Mouse (Mus musculus) megakaryocyte-erythroid progenitor cell, adult 5-6 weeks (primary cell): ENCODE results near the gene 2700081O15Rik. TPM values are rescaled to one million over a fixed set of nuclear protein-coding genes. Genes with fewer than 3 reads are reported as not detected.
"Not testable (repeated sequence)": the region's sequence is repeated elsewhere in the genome, so short reads cannot be mapped to it uniquely, and the experiment has no call there.

Experiments
- ATAC-seq: replicated peaks from 2 replicates; pipeline ENCODE4 v1.8.0; 2016; ENCODE audit warnings: mild to moderate bottlenecking, inconsistent platforms; ENCODE audit not compliant: severe bottlenecking, poor library complexity, low FRiP score, low TSS enrichment
- total RNA-seq, 2 experiments: library from RNA; stranded (forward) in 1 of 2; stranded (reverse) in 1 of 2; fragments of 200-1000, 215-1000 nt in 1 of 2; fragments of >200 nt in 1 of 2; fragmentation: Nextera tagmentation in 1 of 2; gene quantifications; 2 replicates each; pipeline ENCODE4 v1.2.3; 2014 to 2017

Gene 2700081O15Rik
- total RNA-seq (2014; fragmentation: Nextera tagmentation): 4.6 and 9.4 TPM in 2 replicates
- total RNA-seq (2017): 3.0 and 7.0 TPM in 2 replicates

DNA sequence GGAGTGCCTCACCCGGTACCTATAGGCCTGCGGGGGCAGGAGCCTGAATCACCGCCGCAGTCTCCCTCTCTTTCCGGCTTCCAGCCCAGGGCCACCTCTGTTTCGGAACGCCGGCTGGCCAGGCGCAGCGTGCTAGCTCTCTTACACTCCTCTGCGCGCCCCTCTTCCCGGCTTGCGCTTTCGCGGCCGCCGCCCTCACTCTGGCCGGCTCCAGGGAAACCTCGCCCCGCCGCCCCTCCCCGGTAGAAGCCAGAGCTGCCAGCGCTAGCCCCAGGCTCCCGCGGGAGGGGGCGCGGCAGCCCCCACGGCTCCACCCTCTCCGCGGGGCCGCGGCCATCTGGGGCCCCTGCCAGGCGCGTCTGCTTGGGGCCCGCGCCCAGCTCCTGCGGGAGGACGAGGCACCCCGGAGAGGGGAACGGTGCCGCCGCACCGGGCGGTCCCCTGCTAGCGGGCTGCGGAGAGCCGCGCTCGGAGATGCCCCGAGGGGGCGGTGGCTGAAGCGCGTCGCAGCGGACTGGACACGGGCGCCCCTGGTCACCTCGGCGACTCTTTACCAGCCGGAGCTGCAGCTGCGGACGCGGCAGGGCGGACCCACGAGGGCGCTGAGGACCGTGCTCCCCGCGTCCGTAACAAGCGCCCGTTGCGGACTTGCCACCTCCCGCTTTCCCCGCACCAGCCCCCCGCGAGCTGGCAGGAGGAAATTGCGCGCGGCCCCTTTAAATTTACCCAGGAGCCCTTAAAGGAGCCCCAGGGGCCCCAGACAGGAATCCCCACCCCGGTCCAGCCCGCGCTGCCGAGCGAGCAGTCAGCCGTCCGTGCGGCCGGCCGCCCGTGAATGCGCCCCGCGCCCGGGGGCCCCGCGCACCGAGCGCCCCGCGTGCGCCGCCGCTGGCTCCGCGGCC lies at the start of gene 2700081O15Rik:
2700081O15Rik (plus strand) TSS at position 792 of the 902 bp plus-strand sequence.
- ATAC-seq: no peak

DNA sequence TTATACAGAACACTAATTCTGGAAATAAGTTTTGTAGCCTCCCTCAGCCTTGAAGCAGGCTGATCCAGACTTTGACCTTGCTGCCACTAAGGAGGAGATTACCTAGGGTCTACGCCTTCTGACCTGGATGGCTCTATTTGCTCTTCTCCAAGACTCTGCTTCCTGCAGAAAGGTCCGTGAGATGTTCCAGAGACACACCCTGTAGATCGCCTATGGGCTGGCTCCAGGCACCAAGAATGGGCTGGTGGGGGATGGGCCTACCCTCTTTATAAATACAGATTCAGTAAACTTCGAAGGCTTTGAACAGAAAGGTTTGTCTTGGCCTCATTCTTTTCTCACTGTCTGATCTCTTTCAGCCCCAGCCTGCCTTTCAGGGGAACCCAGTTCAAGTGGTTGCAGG lies 48.0 kb upstream of the 2700081O15Rik start:
- not testable (repeated sequence) for ATAC-seq

- ATAC-seq: no peak
Observed at GRCm38 (mm10) chr19:7374491-7374890, 42.9 kb upstream of the 2700081O15Rik start.

DNA sequence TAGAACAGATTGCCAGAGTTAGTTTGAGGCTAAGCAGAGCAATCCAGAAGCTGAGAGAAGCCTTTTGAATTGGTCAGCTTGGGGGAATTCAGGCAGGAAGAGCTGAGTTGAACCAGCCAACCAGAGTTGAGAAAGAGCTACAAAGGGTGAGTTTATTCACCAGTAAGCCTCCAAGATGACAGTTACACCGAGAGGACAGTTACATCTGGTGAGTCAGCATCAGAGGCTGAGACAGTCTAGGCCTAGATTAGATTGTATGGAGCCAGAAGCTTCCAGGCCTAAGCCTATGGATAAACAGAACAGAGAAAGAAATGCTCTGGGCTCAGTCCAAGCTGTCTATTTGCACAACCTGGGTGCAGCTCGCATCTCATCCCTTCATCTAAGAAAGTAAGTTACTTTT lies 39.8 kb upstream of the 2700081O15Rik start:
- 0 out of 2 replicates have a peak, but pooled peaks have one; percentile 22 for ATAC-seq

DNA sequence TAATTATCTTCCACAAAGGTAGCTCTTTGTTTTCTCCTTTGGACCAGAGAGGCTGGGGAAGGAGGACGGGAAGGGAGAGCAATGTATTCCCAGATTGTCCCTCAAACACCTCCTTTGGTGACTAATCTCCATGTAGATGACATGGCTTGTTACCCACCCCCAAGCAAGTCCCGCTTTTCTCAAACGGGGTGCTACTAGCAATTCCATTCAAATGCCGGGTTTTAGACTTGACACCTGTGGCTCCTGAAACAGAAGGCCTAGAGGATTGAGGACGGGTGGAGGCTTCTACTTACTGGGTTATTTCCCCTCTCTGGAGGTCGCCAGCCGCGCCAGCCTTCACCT lies 35.5 kb upstream of the 2700081O15Rik start:
- ATAC-seq: no peak

DNA sequence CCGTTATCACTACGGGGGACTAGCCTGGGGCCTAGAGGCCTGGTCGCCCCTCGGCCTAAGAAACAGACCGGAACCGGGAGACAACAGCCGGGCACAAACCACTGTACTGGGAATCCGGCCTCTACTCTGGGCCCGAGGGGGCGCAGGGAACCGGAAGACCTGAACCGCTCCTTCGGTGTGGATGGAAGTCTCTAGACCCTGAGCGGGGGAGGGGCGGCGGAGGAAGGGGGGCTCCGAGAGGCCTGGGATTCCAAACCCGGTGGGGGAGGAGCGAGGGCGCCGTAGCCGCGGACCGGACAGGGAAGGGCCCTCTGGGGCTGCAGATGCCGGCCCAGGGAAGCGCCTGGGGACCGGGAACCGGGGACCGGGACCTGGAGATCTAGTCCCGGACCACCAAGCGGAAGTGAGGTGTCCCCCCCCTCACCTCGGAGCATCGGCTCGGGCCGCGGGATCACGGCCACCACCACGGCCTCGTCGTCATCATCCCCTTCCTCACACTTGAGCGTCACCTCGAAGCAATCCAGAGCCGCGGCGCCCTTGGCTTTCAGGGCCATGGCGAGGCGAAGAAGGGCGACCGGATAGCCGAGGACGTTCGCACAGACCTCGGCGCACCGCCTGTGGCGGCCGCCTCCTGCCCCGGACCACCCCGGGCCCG lies 35.0 kb upstream of the 2700081O15Rik start:
- ATAC-seq: 0 out of 2 replicates have a peak, but pooled peaks have one; percentile 11

- ATAC-seq: peak; percentile 96
Observed at GRCm38 (mm10) chr19:7382903-7383865, 34.2 kb upstream of the 2700081O15Rik start, which contains the start of gene Spindoc. Spindoc (minus strand) TSS chr19:7382994.

DNA sequence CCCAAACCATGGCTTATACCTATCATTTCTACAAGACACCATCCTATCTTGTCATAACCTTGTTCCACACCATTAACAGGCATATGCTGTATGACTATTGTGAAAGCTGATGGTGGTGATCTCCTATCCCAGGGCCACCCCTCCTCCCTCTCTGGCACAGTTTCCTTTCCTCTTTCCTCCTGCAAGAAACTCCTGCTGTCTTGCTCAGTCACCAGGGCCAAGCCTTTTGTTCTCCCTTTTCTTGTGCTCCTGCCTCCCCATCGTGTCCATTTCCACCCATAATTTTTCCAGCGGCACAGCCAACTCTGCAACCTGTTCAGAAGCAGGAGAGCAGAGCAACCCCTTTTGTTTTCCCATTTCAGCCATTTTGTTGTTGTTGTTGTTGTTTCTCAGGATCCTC lies 31.4 kb upstream of the 2700081O15Rik start:
- no peak for ATAC-seq

- no peak for ATAC-seq
Observed at GRCm38 (mm10) chr19:7388488-7388887, 28.9 kb upstream of the 2700081O15Rik start.

DNA sequence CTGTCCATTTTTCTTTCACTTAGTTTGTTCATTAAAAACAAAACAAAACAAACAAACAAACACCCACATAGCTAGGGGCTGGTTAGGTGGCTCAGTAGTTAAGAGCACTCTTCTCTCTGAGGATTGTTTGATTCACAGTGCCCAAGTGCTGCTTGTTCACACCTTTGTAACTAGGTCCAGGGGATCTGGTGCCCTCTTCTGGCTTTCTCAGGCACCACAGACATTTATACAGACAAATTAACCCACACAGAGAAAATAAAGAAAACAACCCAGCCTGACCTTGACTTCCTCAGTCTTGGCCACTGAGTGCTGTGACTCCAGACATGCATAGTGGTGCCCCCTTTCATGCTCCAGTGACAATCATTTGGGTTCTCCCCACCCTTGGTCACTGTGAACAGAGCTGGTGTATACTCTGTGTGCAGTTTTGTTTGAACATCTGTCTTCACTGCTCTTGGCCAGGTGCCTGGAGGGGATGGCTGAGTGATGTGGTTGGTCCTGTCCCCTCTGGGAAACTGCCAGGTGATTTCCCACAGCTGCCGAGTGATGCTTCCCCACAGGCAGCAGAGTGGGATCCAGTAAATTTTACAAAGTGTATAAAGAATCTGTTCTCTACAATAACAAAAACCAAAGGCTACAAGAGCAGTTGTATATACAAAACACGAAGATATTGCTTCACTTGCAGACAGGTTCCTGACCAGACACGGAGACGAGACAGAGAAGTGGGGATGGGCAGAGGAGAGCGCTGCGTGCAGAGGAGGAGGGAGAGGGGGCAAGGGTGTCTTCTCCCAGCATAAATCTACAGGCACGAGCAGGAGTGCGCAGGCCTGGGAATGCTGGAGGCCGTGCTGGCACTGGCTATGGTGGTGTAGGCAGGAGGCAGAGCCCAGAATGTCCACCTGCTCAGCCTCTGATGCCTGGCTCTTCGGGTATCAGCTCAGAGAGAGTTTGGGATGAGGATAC lies 20.3 kb upstream of the 2700081O15Rik start:
- ATAC-seq: peak; percentile 34; the same call in 1 of the 2 replicates

DNA sequence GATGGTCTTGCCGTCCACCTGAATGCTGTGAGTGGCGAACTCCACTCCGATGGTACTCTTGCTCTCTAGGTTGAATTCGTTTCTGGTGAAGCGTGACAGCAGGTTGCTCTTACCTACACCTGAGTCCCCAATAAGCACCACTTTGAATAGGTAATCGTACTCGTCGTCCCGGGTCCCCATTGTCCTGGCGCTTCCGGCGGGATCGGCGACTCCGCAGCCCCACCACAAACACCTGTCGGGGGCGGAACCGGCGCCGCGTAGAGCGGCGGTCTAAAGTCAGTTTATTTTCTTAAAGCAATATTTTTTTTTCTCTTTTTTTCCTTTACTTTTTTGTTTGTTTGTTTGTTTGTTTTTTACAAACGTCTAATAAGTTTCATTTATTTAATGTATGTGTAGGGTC lies 18.5 kb upstream of the 2700081O15Rik start:
- ATAC-seq: peak; percentile 63; the same call in 1 of the 2 replicates

DNA sequence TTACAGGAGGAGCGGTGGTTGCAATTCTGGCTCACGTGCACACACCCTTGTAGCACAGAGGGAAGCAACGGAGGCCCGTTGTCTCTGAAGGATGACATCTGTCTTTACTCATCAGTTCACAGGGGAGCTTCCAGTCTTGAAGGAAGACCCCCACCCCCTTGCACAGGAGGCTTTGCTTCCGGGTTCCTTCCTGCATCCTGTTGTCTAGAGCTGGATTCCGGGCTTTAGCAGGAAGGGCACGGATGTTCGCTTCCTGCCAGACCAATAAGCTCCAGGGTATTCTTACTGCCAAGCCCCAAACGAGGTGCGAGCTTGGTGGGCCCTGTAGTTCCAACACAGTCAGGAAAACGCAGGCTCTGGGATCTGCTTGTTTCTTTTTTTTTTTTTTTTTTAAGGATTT lies 16.8 kb upstream of the 2700081O15Rik start:
- ATAC-seq: no peak

DNA sequence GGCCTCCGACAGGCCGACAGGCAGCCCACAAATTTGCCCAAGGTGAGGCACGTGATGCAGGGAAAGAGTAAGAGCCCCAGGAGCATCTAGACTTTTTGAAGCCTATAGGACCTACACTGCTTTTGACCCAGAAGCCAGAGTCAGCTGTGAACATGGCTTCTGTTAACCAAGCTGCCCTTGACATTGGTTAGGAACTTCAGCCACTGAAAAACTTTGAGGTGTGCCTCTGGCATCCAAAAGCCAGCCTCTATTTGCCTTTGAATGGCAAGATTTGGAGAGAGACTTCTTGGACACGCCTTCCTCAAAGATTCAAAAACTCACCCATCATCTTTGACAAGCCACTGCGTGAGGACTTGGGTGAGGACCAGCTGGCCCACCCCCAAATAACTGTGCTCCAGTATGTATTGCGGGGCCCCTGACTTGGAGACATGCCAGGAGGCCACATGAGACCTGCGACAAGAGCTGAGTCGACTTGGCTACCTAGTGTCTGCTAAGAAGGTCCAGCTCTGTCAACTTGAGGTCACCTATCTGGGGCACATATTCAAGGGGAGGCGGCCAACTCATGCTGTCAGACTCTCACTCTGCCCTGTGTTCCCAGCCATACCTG lies 12.7 kb upstream of the 2700081O15Rik start:
- no peak for ATAC-seq

GRCm38 (mm10) chr19:7412361-7412760 lies 5.1 kb upstream of the 2700081O15Rik start:
- 0 out of 2 replicates have a peak, but pooled peaks have one; percentile 30 for ATAC-seq

DNA sequence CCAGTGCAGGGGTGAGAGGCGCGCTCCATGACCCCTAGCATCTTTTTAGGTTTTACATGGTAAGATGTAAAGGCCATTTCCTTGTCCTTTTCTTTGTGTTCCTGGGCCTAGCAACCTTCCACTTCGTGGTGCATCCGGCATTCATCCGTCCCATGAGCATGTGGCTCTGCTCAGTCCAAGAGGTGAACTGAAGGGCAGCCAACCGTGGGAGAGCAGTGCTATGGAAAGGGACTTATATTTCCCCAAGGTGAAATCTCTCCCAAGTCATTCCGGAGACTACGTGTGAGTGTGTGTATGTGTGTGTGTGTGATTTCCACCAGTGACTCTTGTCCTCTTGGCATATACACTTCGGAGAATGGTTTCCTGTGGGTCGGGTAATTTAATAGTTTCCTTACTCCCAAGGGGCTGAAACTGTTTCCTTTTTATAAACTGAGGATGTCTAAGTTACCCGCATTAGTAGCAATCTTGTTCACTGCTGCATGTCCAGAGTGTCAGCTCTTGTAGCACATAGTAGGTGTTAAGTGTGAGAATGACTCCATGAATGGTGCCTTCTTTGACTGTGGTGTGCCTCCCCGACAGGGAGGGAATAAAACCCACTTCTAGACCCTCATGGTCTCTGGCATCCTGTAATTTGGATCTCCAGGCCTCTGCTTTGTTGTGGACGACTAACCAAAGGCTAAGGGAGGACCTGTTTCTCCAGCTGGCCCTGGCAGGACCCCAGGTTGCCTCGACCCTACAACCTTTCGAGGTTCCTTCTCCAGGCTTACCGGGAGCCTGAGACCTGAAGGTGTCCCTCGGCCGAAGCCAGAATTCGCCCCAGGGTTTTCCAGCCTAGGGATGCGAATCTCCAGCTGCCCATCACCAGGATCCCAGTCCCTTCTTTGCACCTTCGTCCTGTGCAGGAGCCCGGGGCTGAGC lies 1.2 kb upstream of the 2700081O15Rik start:
- ATAC-seq: no peak

- ATAC-seq: 0 out of 2 replicates have a peak, but pooled peaks have one; percentile 45
Observed at GRCm38 (mm10) chr19:7417911-7418849, 755 bp downstream of the 2700081O15Rik start.
